Mouse (Mus musculus) liver, embryonic 16.5 days (tissue): Measurements from ENCODE around the gene Ugt1a9. TPM values are rescaled to one million over a fixed set of nuclear protein-coding genes. Genes with fewer than 3 reads are reported as not detected.

Source experiments
- ATAC-seq: fragments of 200-750 bp; cut with Nextera tagmentation; 2 replicates; pipeline ENCODE4 v1.8.0; 2017; ENCODE audit warnings: low read depth, mild to moderate bottlenecking, moderate number of reproducible peaks, moderate library complexity
- H3K27ac ChIP-seq: fragments of 300-500 bp; sonication (generic); 2 replicates; pipeline ENCODE4 v1.5.1; 2014; ENCODE audit warnings: mild to moderate bottlenecking, low read length
- H3K27me3 ChIP-seq: fragments of 300-500 bp; sonication (generic); 2 replicates; pipeline ENCODE4 v1.6.1; 2014; ENCODE audit warnings: low read depth, low read length, mixed read lengths; ENCODE audit not compliant: control insufficient read depth, insufficient read depth
- H3K36me3 ChIP-seq: fragments of 300-500 bp; sonication (generic); 2 replicates; pipeline ENCODE4 v1.6.1; 2014; ENCODE audit warnings: mild to moderate bottlenecking; ENCODE audit not compliant: control insufficient read depth, insufficient read depth
- H3K4me1 ChIP-seq: fragments of 300-500 bp; sonication (generic); 2 replicates; pipeline ENCODE4 v1.6.1; 2014; ENCODE audit warnings: low read depth, low read length, mixed read lengths; ENCODE audit not compliant: control insufficient read depth
- H3K4me2 ChIP-seq: fragments of 300-500 bp; sonication (generic); 2 replicates; pipeline ENCODE4 v1.6.1; 2014; ENCODE audit warnings: low read depth, low read length, mixed read lengths
- H3K4me3 ChIP-seq: fragments of 300-500 bp; sonication (generic); 2 replicates; pipeline ENCODE4 v1.5.1; 2014; ENCODE audit warnings: low read depth, mild to moderate bottlenecking, low read length
- H3K9ac ChIP-seq: fragments of 300-500 bp; sonication (generic); 2 replicates; pipeline ENCODE4 v1.6.1; 2014; ENCODE audit warnings: low read depth, low read length
- H3K9me3 ChIP-seq: fragments of 300-500 bp; sonication (generic); replicated peaks from 2 replicates; pipeline ENCODE4 v1.6.1; 2016; ENCODE audit warnings: low read length; ENCODE audit not compliant: control insufficient read depth
- WGBS: fragments of 180-500 bp; shearing (Covaris S2); extraction: QIAGEN DNeasy Blood & Tissue Kit; methylation state at CpG from one replicate; pipeline ENCODE4 v1.1.7; 2014; ENCODE audit not compliant: insufficient replicate concordance; 5-methylcytosine and 5-hydroxymethylcytosine counted together
- polyA plus RNA-seq: library from polyadenylated mRNA; unstranded; fragments of >200 nt; fragmentation: Nextera tagmentation; extraction: Ambion mirVana; gene quantifications from 2 replicates; pipeline ENCODE4 v1.2.1, GENCODE M21; 2015

Ugt1a9 gene
- polyA plus RNA-seq, 1 experiment from 2014 or later = 0.44 TPM

GRCm38 (mm10) chr1:88258881-88259642, 188.5 kb downstream of the Ugt1a9 start:
- Histone ChIP-seq H3K27me3 (no peaks in the 10 kb centered on the region), H3K27ac (no peak overlapping the region), H3K9ac (no peak overlapping the region), H3K4me3 (no peak overlapping the region), H3K4me2 (no peak overlapping the region), H3K9me3 (no peaks in the 10 kb centered on the region), H3K36me3 (peaks cover 25% of the 10 kb centered on the region), H3K4me1 (peaks cover 31% of the 10 kb centered on the region)
- 51% methylated on average over 8 of the region's 8 CpGs for WGBS
- no peak for ATAC-seq

DNA sequence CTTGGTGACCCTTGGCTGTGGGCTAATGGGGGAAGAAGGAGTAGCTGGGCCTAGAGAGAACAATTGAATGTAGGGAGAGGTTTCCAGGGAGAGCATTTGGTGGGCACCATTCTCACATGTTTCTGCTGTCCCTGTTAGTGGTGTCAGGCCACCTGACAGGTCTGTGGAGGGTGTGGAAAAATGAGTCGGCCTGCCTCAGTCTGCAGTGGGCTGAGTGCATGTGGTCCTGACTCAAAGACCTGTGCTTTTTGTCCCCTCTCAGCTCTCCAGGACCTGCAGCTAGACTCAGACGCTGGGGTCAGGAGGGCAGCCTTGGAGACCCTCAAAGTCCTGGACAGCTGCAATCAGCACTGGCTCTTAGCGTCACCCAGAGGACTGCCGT, 189.0 kb downstream of the Ugt1a9 start:
- 64% methylated on average over 4 of the region's 4 CpGs for WGBS
- Histone ChIP-seq H3K9ac (no peak overlapping the region), H3K4me3 (no peak overlapping the region), H3K27ac (peak overlapping the region; percentile 8), H3K36me3 (peaks cover 31% of the 10 kb centered on the region), H3K4me1 (peaks cover 31% of the 10 kb centered on the region), H3K27me3 (no peaks in the 10 kb centered on the region), H3K9me3 (no peaks in the 10 kb centered on the region), H3K4me2 (no peak overlapping the region)
- peak; percentile 3; the same call in 1 of the 2 replicates for ATAC-seq

GRCm38 (mm10) chr1:88260114-88260513, 189.5 kb downstream of the Ugt1a9 start:
- peaks cover 36% of the 10 kb centered on the region for H3K36me3 ChIP-seq
- peaks cover 31% of the 10 kb centered on the region for H3K4me1 ChIP-seq
- no peak overlapping the region for H3K4me2 ChIP-seq
- WGBS = 55% methylated on average over 6 of the region's 6 CpGs
- H3K27ac ChIP-seq = peak overlapping the region; percentile 8
- peak; percentile 78 for ATAC-seq
- H3K27me3 ChIP-seq = no peaks in the 10 kb centered on the region
- no peak overlapping the region for H3K4me3 ChIP-seq
- no peaks in the 10 kb centered on the region for H3K9me3 ChIP-seq
- no peak overlapping the region for H3K9ac ChIP-seq

DNA sequence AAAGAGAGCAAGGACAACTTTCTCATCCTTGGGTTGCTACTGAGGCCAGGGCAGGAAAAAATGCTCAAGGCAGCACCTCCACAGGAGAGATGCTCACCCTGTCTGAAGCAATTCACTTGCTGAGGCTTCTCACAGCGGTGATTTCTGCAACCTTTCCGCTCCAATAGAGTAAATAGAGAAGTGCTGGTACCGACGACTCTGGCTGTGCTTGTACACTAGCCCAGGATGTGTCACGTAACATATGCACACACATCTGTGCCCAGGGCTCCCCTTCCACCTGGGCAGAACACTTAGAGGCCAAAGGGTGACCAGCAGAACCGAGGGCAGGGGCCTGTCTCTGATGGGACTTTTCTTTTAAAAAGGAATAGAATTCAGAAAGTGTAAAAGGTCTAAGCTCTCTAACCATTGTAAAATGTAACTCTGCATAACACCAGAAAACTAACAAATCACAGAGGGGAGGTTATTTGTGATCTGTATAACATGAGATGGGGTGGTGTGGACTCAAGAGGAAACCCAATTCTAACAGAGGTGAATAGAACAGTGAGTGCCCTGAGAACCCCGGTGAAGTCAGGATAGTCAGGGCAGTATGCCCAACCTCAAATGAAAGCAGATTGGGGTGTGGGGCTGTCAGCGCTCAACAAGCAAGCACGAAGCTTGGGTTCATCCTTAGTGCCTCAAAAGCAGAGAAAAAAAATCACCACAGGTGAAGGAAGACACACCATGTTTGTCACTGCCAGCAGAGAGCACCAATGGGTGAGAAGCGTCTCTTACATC, 190.2 kb downstream of the Ugt1a9 start:
- Histone ChIP-seq H3K27me3 (no peaks in the 10 kb centered on the region), H3K9ac (no peak overlapping the region), H3K4me2 (no peak overlapping the region), H3K4me3 (no peak overlapping the region), H3K9me3 (no peaks in the 10 kb centered on the region), H3K27ac (no peak overlapping the region), H3K36me3 (peaks cover 42% of the 10 kb centered on the region), H3K4me1 (peaks cover 31% of the 10 kb centered on the region)
- ATAC-seq = peak; percentile 16
- 69% methylated on average over 10 of the region's 10 CpGs for WGBS

- WGBS = 70% methylated on average over 7 of the region's 7 CpGs
- Histone ChIP-seq H3K4me1 (peaks cover 31% of the 10 kb centered on the region), H3K4me2 (no peak overlapping the region), H3K9me3 (no peaks in the 10 kb centered on the region), H3K27ac (no peak overlapping the region), H3K27me3 (no peaks in the 10 kb centered on the region), H3K9ac (no peak overlapping the region), H3K4me3 (no peak overlapping the region), H3K36me3 (peaks cover 52% of the 10 kb centered on the region)
- no peak for ATAC-seq
Observed at GRCm38 (mm10) chr1:88261706-88262105, 191.1 kb downstream of the Ugt1a9 start.

DNA sequence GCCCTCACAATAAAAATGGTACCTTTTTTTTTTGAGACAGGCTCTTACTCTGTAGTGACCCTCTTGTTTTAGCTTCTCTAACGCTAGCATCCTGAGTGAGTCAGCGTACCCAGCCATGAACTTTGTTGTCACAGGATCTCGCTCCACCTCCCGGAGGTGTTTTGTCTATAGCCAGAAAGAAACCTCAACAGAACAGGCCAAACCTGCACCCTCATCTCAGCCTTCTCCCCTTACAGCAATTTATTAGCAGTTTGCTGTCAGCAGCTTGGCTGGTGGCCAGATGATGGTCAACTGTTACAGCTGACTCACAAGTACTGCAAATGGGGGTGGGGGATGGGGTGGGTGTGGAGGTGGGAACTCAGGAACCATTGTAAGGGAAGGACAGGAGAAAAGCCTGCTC, 191.7 kb downstream of the Ugt1a9 start:
- H3K9ac ChIP-seq = no peak overlapping the region
- peaks cover 31% of the 10 kb centered on the region for H3K4me1 ChIP-seq
- no peaks in the 10 kb centered on the region for H3K27me3 ChIP-seq
- ATAC-seq = no peak
- peaks cover 57% of the 10 kb centered on the region for H3K36me3 ChIP-seq
- no peak overlapping the region for H3K4me3 ChIP-seq
- H3K27ac ChIP-seq = no peak overlapping the region
- H3K9me3 ChIP-seq = no peaks in the 10 kb centered on the region
- no peak overlapping the region for H3K4me2 ChIP-seq
- WGBS = 76% methylated on average over 4 of the region's 4 CpGs

GRCm38 (mm10) chr1:88262961-88263360, 192.4 kb downstream of the Ugt1a9 start:
- Histone ChIP-seq H3K27ac (no peak overlapping the region), H3K4me3 (no peak overlapping the region), H3K4me2 (no peak overlapping the region), H3K36me3 (peaks cover 64% of the 10 kb centered on the region), H3K9ac (no peak overlapping the region), H3K9me3 (no peaks in the 10 kb centered on the region), H3K4me1 (peaks cover 31% of the 10 kb centered on the region), H3K27me3 (no peaks in the 10 kb centered on the region)
- WGBS = 66% methylated on average over 6 of the region's 6 CpGs
- ATAC-seq = no peak

DNA sequence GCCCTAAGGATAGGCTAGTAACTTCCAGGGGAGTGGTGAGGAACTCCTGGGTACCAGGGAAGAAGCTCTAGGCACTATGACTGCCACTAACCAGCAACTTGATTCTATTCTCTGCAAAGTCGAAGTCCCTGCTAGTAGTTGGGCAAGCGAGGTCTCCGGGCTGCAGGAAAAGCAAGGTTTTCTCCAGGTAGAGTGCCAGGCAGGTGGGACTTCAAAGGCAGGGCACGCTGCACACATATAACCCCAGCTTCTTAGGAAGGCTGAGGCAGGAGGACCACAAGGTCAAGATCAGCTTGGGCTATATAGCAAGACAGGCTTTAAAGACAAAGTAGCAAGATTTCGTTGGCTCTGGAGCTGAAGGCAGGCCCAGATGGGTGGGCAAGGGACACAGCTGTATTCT, 193.2 kb downstream of the Ugt1a9 start:
- Histone ChIP-seq H3K9ac (no peak overlapping the region), H3K4me3 (no peak overlapping the region), H3K27ac (no peak overlapping the region), H3K36me3 (peaks cover 72% of the 10 kb centered on the region), H3K4me2 (no peak overlapping the region), H3K9me3 (no peaks in the 10 kb centered on the region), H3K27me3 (no peaks in the 10 kb centered on the region), H3K4me1 (peaks cover 31% of the 10 kb centered on the region)
- WGBS = 83% methylated on average over 5 of the region's 5 CpGs
- ATAC-seq = no peak

DNA sequence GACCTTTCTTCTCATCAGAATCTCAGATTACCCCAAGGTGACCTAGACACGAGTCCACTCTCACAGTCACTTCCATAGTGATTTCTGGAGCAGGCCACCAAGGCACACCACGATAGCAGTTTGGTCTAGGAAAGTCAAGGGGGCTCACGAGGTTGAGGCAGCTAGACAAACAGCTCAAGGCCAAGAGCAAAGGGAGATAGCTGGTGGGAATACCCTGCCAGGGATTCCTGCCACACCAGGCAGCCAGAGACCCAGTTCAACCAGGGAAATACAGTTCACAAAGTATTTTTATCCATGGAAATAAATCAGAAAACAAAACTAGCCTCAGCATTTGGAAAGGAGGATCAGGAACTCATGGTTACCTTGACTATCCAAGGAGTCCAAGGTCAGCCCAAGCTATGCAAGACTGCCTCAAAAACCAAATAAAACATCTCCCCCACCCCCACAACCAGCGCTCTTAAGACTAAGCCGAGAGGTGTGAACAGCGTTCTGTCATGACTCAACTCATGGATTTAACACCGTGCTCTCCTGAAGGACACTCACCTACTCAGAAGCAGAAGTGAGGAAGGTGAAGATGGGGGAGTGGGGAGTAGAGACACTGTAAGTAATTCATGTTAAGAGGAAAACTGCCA, 193.8 kb downstream of the Ugt1a9 start:
- ATAC-seq = no peak
- no peaks in the 10 kb centered on the region for H3K27me3 ChIP-seq
- H3K27ac ChIP-seq = no peak overlapping the region
- no peak overlapping the region for H3K4me2 ChIP-seq
- no peak overlapping the region for H3K4me3 ChIP-seq
- no peak overlapping the region for H3K9ac ChIP-seq
- no peaks in the 10 kb centered on the region for H3K9me3 ChIP-seq
- peaks cover 27% of the 10 kb centered on the region for H3K4me1 ChIP-seq
- WGBS = 76% methylated on average over 7 of the region's 7 CpGs
- H3K36me3 ChIP-seq = peaks cover 78% of the 10 kb centered on the region
